Mouse (Mus musculus): ENCODE data around the gene Macc1. TPM values are rescaled to one million over a fixed set of nuclear protein-coding genes. Genes with fewer than 3 reads are reported as not detected.

The Macc1 gene
- polyA plus RNA-seq (2015; fragmentation: Nextera tagmentation; extraction: Ambion mirVana) = 3.3 and 3.4 TPM in 2 replicates

DNA sequence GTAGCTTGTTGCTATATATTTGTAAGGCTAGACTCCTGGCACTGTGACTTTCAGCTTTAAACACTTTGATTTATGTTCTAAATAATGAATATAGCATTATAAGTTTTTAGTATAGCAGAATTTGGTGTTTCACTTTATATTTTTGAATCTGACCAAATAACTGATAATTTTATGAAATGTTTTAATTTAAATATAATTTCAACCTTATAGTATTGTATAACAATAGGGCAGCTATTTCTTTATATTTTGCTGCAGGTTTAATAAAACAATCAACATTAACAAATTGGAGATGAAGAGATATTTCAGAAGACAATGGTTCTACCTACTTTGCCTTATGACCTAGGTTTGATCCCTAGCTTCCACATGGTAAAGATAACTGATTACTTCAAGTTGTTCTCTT, at the start of gene Macc1:
Gene Macc1 (plus strand): TSS at position 301 of the 400 bp plus-strand sequence.
- no peaks in the 10 kb centered on the region for H3K36me3 ChIP-seq

DNA sequence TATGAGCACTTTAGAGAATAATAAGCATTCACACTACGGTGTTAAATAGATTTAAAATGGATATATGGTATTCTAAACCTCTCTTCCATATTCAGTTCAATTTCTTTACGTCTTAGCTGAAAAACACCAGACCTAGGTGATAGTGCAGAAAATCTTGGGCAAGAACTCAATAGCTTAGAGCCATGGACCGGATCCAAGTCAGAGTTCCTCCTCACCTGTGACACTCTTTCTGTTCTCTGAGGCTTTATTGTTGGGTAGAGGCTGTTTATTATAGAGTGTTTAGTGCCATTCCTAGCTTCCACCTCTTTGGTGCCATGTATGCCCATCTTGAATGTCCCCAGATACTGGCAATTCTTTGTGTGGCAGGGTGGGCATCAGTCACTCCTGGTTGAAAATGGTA, 49.6 kb upstream of the Macc1 start:
- WGBS = 86% methylated on average over 3 of the region's 3 CpGs
- no peak for ATAC-seq (ENCODE audit: insufficient number of reproducible peaks, low FRiP score, low TSS enrichment, low read depth)
- Histone ChIP-seq H3K27ac (replicated peaks) (no peak overlapping the region), H3K9ac (no peak overlapping the region), H3K4me1 (no peaks in the 10 kb centered on the region), H3K4me2 (replicated peaks) (no peak overlapping the region), H3K4me3 (replicated peaks) (no peak overlapping the region), H3K36me3 (no peaks in the 10 kb centered on the region), H3K9me3 (replicated peaks) (no peaks in the 10 kb centered on the region), H3K27me3 (no peaks in the 10 kb centered on the region)

More for the DNA sequence above, at the start of gene Macc1:
- Histone ChIP-seq H3K9ac (no peak within 1 kb of the TSS), H3K4me1 (no peaks in the 10 kb centered on the region), H3K4me2 (replicated peaks) (no peak within 1 kb of the TSS), H3K27ac (replicated peaks) (no peak within 1 kb of the TSS), H3K9me3 (replicated peaks) (no peaks in the 10 kb centered on the region), H3K27me3 (no peaks in the 10 kb centered on the region), H3K4me3 (replicated peaks) (no peak within 1 kb of the TSS)
- no peak for ATAC-seq (ENCODE audit: insufficient number of reproducible peaks, low FRiP score, low TSS enrichment, low read depth)

DNA sequence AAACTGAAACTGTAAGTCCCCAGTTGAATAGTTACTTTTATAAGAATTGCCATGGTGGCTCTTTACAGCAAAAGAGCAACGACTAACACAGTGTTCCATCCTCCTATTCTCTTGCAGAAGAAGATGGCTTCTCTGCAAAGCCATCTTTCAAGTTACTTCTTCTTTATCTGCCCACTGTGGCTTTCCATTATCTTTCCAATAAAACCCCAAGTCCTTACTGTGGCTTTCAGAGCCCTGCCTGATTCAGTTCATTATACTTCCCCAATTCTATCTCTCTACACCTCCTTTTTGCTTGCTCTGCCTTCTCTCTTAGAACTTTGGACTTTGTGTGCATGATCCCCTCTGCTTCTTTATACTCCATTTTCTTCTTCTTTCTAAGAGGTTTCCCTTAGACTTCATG, 45.3 kb upstream of the Macc1 start:
- Histone ChIP-seq H3K9ac (no peak overlapping the region), H3K27ac (replicated peaks) (no peak overlapping the region), H3K4me2 (replicated peaks) (no peak overlapping the region), H3K27me3 (no peaks in the 10 kb centered on the region), H3K9me3 (replicated peaks) (no peaks in the 10 kb centered on the region), H3K36me3 (no peaks in the 10 kb centered on the region), H3K4me1 (no peaks in the 10 kb centered on the region), H3K4me3 (replicated peaks) (no peak overlapping the region)
- WGBS = 63% methylated on average over 1 of the region's 1 CpGs
- no peak for ATAC-seq (ENCODE audit: insufficient number of reproducible peaks, low FRiP score, low TSS enrichment, low read depth)

DNA sequence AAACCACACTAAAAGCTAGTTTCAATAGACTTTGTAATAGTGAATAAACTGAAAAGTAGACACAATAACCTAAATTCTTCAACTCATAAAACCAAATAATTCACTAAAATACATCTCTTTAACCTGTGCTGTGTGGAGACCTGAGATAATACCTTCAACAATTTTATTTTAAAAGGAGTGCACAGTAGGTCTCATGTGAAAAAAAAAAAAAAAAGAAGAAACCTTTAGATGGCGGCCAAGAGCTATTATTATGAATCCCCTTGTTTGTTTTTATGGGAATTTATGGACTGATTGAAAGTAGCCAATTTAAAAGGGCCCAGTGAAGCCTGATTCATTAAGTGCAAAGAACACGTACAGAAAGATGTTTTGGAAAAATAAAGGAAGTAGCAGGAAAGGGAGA, 44.0 kb upstream of the Macc1 start:
- Histone ChIP-seq H3K27me3 (no peaks in the 10 kb centered on the region), H3K9ac (no peak overlapping the region), H3K27ac (replicated peaks) (no peak overlapping the region), H3K9me3 (replicated peaks) (no peaks in the 10 kb centered on the region), H3K36me3 (no peaks in the 10 kb centered on the region), H3K4me3 (replicated peaks) (no peak overlapping the region), H3K4me1 (no peaks in the 10 kb centered on the region), H3K4me2 (replicated peaks) (no peak overlapping the region)
- WGBS = 74% methylated on average over 2 of the region's 2 CpGs
- ATAC-seq (ENCODE audit: insufficient number of reproducible peaks, low FRiP score, low TSS enrichment, low read depth) = no peak

DNA sequence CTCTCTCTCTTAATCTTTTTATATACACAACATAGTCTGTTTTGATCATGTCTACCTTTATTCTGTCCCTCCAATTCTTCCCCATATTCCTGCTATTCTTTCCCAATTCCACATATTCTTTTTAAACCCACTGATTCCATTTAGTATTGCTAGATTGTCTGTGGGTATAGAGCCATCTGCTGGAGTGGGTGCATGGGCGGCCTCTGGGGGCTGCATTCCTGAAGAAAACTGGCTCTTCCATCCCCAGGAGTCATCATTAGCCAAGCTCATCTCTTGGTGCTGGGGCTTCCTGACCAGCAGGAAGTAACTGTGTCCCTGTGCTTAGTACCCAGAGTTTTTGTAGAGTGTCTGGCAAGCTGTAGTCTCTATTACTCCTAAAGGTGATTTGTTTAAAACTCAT, 42.1 kb upstream of the Macc1 start:
- H3K9me3 ChIP-seq (replicated peaks) = no peaks in the 10 kb centered on the region
- no peaks in the 10 kb centered on the region for H3K4me1 ChIP-seq
- no peaks in the 10 kb centered on the region for H3K36me3 ChIP-seq
- no peak overlapping the region for H3K4me3 ChIP-seq (replicated peaks)
- WGBS = 81% methylated on average over 1 of the region's 1 CpGs
- H3K27ac ChIP-seq (replicated peaks) = no peak overlapping the region
- H3K4me2 ChIP-seq (replicated peaks) = no peak overlapping the region
- H3K9ac ChIP-seq = no peak overlapping the region
- no peak for ATAC-seq (ENCODE audit: insufficient number of reproducible peaks, low FRiP score, low TSS enrichment, low read depth)
- no peaks in the 10 kb centered on the region for H3K27me3 ChIP-seq

DNA sequence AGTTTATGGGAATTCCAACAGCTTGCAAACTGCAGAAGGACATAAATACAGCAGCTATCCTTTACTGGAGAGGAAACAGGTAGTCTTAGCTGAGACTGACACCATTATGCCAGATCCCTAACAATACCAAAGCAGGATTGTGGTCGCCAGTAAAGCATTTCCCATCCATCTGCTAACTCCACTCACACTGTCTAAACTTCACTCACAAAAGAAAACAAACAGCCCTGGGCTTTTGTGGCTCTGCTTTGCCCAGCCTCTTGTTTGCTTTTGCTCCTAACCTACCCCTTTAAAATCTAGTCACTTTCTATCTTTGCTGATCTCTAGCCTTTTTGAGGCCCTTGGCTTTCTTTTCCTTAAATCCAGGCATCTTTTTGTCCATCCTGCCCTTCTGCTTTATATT, 40.5 kb upstream of the Macc1 start:
- no peak for ATAC-seq (ENCODE audit: insufficient number of reproducible peaks, low FRiP score, low TSS enrichment, low read depth)
- H3K27ac ChIP-seq (replicated peaks) = no peak overlapping the region
- no peaks in the 10 kb centered on the region for H3K9me3 ChIP-seq (replicated peaks)
- no peak overlapping the region for H3K9ac ChIP-seq
- H3K27me3 ChIP-seq = no peaks in the 10 kb centered on the region
- no peaks in the 10 kb centered on the region for H3K36me3 ChIP-seq
- H3K4me1 ChIP-seq = no peaks in the 10 kb centered on the region
- H3K4me3 ChIP-seq (replicated peaks) = no peak overlapping the region
- no peak overlapping the region for H3K4me2 ChIP-seq (replicated peaks)
- 42% methylated on average over 1 of the region's 1 CpGs for WGBS

DNA sequence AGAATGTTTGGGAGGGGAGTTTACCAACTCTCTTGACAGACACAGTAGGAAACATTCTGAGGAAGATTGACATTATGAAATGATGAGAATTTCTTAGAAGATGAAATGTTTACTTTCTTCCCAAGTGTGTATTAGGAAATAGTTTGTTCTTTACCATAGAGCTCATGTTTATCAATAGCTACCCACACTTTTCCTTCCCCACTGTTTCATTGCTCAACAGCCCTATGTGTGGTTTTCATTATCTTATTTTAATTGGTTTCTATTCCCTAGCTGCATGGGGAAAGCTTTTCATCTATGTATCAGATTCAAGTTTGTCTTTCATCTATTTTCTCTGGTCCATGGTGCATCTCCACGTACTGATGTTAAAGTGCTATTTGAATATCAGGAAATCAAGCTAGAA, 37.8 kb upstream of the Macc1 start:
- ATAC-seq (ENCODE audit: insufficient number of reproducible peaks, low FRiP score, low TSS enrichment, low read depth) = no peak
- no peak overlapping the region for H3K4me3 ChIP-seq (replicated peaks)
- H3K9ac ChIP-seq = no peak overlapping the region
- H3K4me1 ChIP-seq = no peaks in the 10 kb centered on the region
- H3K27ac ChIP-seq (replicated peaks) = no peak overlapping the region
- H3K4me2 ChIP-seq (replicated peaks) = no peak overlapping the region
- no peaks in the 10 kb centered on the region for H3K27me3 ChIP-seq
- no peaks in the 10 kb centered on the region for H3K36me3 ChIP-seq
- WGBS = 47% methylated on average over 1 of the region's 1 CpGs
- no peaks in the 10 kb centered on the region for H3K9me3 ChIP-seq (replicated peaks)

DNA sequence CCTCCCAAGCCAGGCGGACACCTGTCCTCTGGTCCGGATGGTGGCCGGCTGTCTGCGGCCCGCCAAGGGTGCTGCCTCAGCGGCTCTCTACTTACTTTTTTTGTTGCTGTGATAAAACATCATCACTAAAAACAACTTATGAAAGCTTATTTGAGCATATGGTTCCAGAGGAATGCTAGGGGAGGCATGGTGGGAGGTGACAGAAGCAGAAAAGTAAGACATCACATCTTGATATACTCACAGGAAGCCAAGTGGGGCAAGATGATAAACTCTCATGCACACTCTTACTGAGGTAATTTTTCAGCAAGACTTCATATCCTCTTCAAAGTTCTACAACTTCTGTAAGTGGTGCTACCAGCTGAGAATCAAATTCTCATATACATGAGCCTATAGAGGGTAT, 22.5 kb upstream of the Macc1 start:
- Histone ChIP-seq H3K4me2 (replicated peaks) (no peak overlapping the region), H3K27ac (replicated peaks) (no peak overlapping the region), H3K27me3 (no peaks in the 10 kb centered on the region), H3K4me3 (replicated peaks) (no peak overlapping the region), H3K9ac (no peak overlapping the region), H3K36me3 (no peaks in the 10 kb centered on the region), H3K9me3 (replicated peaks) (no peaks in the 10 kb centered on the region), H3K4me1 (no peaks in the 10 kb centered on the region)
- no peak for ATAC-seq (ENCODE audit: insufficient number of reproducible peaks, low FRiP score, low TSS enrichment, low read depth)
- WGBS = 94% methylated on average over 6 of the region's 6 CpGs

DNA sequence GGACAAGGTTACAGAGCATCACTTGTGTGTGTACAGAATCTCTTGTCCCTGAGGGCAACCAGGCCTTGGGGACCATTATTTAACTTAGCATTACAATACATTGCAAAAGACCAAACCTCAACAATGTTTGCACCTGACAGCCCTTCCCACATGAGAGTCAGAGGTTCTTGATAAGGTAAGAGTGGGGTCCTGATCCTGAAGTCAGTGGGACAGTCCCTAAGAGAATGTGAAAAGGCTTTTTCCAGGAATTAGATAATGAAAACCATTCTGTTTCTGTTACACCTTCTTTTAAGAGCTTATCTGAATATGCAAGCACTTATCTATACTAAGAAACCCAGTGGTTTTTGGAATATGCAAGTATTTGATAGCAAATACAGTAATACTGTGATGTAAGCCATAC, 10.5 kb upstream of the Macc1 start:
- H3K4me3 ChIP-seq (replicated peaks) = no peak overlapping the region
- H3K36me3 ChIP-seq = no peaks in the 10 kb centered on the region
- no peaks in the 10 kb centered on the region for H3K27me3 ChIP-seq
- no peak overlapping the region for H3K9ac ChIP-seq
- ATAC-seq (ENCODE audit: insufficient number of reproducible peaks, low FRiP score, low TSS enrichment, low read depth) = no peak
- no peaks in the 10 kb centered on the region for H3K9me3 ChIP-seq (replicated peaks)
- H3K4me2 ChIP-seq (replicated peaks) = no peak overlapping the region
- H3K27ac ChIP-seq (replicated peaks) = no peak overlapping the region
- H3K4me1 ChIP-seq = no peaks in the 10 kb centered on the region

DNA sequence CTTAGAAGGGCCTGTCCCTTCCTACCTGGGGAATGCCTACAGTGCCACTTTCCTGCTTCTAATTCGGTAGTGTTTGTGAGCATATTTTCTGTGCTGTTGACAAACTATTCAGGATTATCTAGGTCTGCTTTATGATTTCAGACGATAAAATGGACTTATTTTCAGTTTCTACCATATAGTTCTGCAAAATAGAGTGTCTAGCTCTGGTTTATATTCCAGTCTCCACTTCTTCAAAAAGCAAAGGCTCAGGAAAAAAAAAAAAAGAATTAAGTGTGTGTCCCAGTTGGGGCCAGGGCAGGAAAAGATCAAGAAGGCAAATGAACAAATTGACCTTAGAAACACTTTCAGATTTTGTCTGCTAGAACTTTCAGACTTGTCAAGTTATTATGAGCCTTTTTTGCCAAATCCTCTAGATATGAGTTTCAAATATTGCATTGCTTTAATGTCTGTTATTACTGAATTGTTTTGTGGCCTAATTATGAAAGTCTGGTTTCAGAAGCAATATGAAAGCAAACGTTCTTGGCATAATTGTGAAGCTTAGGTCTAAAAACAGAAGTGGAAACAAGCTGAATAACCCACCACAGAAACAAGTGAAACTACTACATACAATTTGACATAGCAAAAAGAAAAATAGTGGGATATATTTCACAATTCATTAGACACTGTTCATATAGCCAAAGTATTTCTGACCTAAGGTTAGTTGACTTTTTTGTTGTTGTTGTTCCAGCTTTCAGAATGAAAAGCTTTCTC, 881 bp upstream of the Macc1 start:
- H3K4me3 ChIP-seq (replicated peaks) = no peak overlapping the region
- no peaks in the 10 kb centered on the region for H3K27me3 ChIP-seq
- no peak overlapping the region for H3K27ac ChIP-seq (replicated peaks)
- no peaks in the 10 kb centered on the region for H3K9me3 ChIP-seq (replicated peaks)
- no peak for ATAC-seq (ENCODE audit: insufficient number of reproducible peaks, low FRiP score, low TSS enrichment, low read depth)
- H3K4me2 ChIP-seq (replicated peaks) = no peak overlapping the region
- no peak overlapping the region for H3K9ac ChIP-seq
- no peaks in the 10 kb centered on the region for H3K4me1 ChIP-seq
- WGBS = 54% methylated on average over 3 of the region's 3 CpGs
- H3K36me3 ChIP-seq = no peaks in the 10 kb centered on the region

DNA sequence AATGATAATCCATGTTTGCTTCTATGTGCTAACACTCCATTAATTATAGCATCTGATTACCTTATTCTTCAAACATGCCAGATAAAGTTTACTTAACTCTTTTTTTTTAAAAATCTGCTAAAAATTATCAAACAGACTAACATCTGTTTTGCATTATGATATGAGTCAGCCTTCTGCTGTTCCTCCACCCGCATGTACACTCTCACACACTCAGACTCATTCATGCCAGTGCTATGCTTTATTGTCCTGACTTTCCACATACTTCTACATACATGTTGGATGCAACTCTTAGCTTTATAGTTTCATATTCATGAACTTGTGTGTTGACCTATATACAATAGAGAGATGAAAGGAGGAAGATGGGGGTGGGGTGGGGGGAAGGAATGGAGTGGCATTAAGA, 4.7 kb downstream of the Macc1 start:
- H3K9me3 ChIP-seq (replicated peaks) = no peaks in the 10 kb centered on the region
- no peak overlapping the region for H3K4me2 ChIP-seq (replicated peaks)
- no peaks in the 10 kb centered on the region for H3K36me3 ChIP-seq
- H3K27me3 ChIP-seq = no peaks in the 10 kb centered on the region
- no peak overlapping the region for H3K4me3 ChIP-seq (replicated peaks)
- ATAC-seq (ENCODE audit: insufficient number of reproducible peaks, low FRiP score, low TSS enrichment, low read depth) = no peak
- WGBS = 24% methylated on average over 1 of the region's 1 CpGs
- no peak overlapping the region for H3K9ac ChIP-seq
- no peak overlapping the region for H3K27ac ChIP-seq (replicated peaks)
- no peaks in the 10 kb centered on the region for H3K4me1 ChIP-seq

DNA sequence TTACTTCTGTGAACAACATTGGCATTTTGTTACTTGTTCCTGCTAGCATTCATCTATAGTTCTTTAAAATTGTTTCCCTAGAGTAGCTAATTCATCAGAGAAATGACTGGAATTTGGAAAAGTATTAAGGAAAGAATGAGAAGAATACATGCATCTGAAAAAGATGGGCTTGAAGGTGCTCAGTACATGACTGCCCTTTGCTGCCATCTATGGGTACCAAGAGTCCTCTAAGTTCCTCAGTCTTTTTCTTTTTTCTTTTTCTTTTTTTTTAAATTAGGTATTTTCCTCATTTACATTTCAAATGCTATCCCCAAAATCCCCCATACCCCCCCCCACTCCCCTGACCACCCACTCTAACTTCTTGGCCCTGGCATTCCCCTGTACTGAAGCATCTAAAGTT, 11.3 kb downstream of the Macc1 start:
- H3K4me2 ChIP-seq (replicated peaks) = no peak overlapping the region
- no peaks in the 10 kb centered on the region for H3K4me1 ChIP-seq
- H3K27ac ChIP-seq (replicated peaks) = no peak overlapping the region
- ATAC-seq (ENCODE audit: insufficient number of reproducible peaks, low FRiP score, low TSS enrichment, low read depth) = no peak
- no peaks in the 10 kb centered on the region for H3K36me3 ChIP-seq
- H3K4me3 ChIP-seq (replicated peaks) = no peak overlapping the region
- no peak overlapping the region for H3K9ac ChIP-seq
- H3K27me3 ChIP-seq = no peaks in the 10 kb centered on the region
- H3K9me3 ChIP-seq (replicated peaks) = no peaks in the 10 kb centered on the region

Data from embryonic facial prominence, embryonic 15.5 days (tissue).